Mouse (Mus musculus) spleen, adult 2 months (tissue): ENCODE data around the gene Sergef. TPM values are rescaled to one million over a fixed set of nuclear protein-coding genes. Genes with fewer than 3 reads are reported as not detected.

Experiments used
- DNase-seq, 2 experiments: peaks; one replicate each; pipeline versions ENCODE4 v3.0.0 to v3.0.0-alpha.2; 2012 to 2021; ENCODE audit warnings: low spot score in 2 of 2, low read depth in 1 of 2
- H3K27ac ChIP-seq: fragments of 200-500 bp; 2 replicates; pipeline ENCODE4 v1.5.1; 2012; ENCODE audit warnings: low read length, inconsistent platforms; ENCODE audit not compliant: insufficient read depth
- H3K27me3 ChIP-seq: fragments of 200-500 bp; 2 replicates; pipeline ENCODE4 v1.6.1; 2012; ENCODE audit warnings: mild to moderate bottlenecking, moderate library complexity, low read length, inconsistent platforms; ENCODE audit not compliant: control insufficient read depth, insufficient read depth
- H3K36me3 ChIP-seq: fragments of 200-500 bp; 2 replicates; pipeline ENCODE4 v1.6.1; 2012; ENCODE audit warnings: mild to moderate bottlenecking, low read length, inconsistent platforms; ENCODE audit not compliant: control insufficient read depth, insufficient read depth
- H3K4me1 ChIP-seq: fragments of 200-500 bp; 2 replicates; pipeline ENCODE4 v1.6.1; 2011; ENCODE audit warnings: inconsistent platforms; ENCODE audit not compliant: control insufficient read depth, insufficient read depth, insufficient read length
- H3K4me3 ChIP-seq: fragments of 200-500 bp; 2 replicates; pipeline ENCODE4 v1.5.1; 2011; ENCODE audit warnings: mild to moderate bottlenecking, inconsistent platforms; ENCODE audit not compliant: insufficient read depth, insufficient read length; ENCODE audit errors: extremely low read depth
- CTCF ChIP-seq: fragments of 200-500 bp; IDR thresholded peaks from 2 replicates; pipeline ENCODE4 v1.5.1; 2011; ENCODE audit warnings: mild to moderate bottlenecking, inconsistent platforms; ENCODE audit not compliant: insufficient read depth, insufficient read length, insufficient replicate concordance; ENCODE audit errors: extremely low read depth
- POLR2A ChIP-seq: fragments of 200-500 bp; IDR thresholded peaks from 2 replicates; pipeline ENCODE4 v1.6.1; 2011; ENCODE audit warnings: low read depth, low read length, inconsistent platforms
- WGBS: fragments of 180-500 bp; shearing (Covaris S2); methylation state at CpG from one replicate; pipeline ENCODE4 v1.1.7; 2018; 5-methylcytosine and 5-hydroxymethylcytosine counted together
- polyA plus RNA-seq: library from polyadenylated mRNA; depleted of rRNA; stranded (reverse); fragments of >200 nt; gene quantifications from 2 replicates; pipeline ENCODE4 v1.2.3, GENCODE M21; 2012

The Sergef gene
- polyA plus RNA-seq, 1 experiment = 7.4 TPM

GRCm38 (mm10) chr7:46471054-46471737 is 168.4 kb downstream of the Sergef start:
- H3K4me1 ChIP-seq = no peaks in the 10 kb centered on the region
- no peaks in the 10 kb centered on the region for H3K27me3 ChIP-seq
- WGBS = 82% methylated on average over 7 of the region's 7 CpGs
- no peak overlapping the region for H3K4me3 ChIP-seq
- TF ChIP-seq POLR2A (no peak), CTCF (no peak)
- no peak for DNase-seq
- H3K36me3 ChIP-seq = no peaks in the 10 kb centered on the region
- H3K27ac ChIP-seq = no peak overlapping the region

- H3K4me3 ChIP-seq = no peak overlapping the region
- H3K27me3 ChIP-seq = no peaks in the 10 kb centered on the region
- H3K4me1 ChIP-seq = no peaks in the 10 kb centered on the region
- WGBS = 90% methylated on average over 3 of the region's 3 CpGs
- H3K27ac ChIP-seq = no peak overlapping the region
- no peaks in the 10 kb centered on the region for H3K36me3 ChIP-seq
- DNase-seq = no peak
- TF ChIP-seq CTCF = no peak
- TF ChIP-seq POLR2A = no peak
Measured at GRCm38 (mm10) chr7:46469542-46469941, 170.1 kb downstream of the Sergef start.

DNA sequence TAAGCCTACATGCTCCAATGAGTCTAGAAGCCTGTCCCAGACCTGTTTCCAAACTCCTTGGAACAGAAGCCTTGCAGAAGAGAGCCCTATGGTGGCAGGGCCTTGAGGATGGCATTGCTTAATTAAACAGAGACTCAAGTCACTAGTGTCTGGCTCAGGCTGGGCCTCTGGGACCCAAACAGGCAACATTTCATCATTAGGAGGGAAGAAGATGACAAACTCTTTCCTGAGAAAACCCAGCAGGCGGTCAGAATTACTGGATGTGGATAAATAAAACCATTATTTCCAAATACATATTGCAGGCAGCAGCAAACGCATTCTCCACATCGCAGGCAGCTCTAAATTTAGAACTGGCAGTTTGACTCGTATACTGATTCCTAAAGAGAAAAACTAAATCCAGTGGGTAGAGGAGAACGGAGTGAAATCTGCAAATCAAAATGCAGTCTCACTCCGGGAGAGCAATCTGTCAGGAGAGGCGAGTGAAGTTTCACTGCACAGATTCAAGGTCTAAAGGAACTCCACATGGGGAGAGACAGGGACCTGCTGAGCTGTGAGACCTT is 173.1 kb downstream of the Sergef start:
- Histone ChIP-seq H3K27me3 (no peaks in the 10 kb centered on the region), H3K36me3 (no peaks in the 10 kb centered on the region), H3K27ac (no peak overlapping the region), H3K4me1 (peaks cover 2% of the 10 kb centered on the region; the same call in 1 of the 2 replicates), H3K4me3 (no peak overlapping the region)
- TF ChIP-seq CTCF (no peak), POLR2A (no peak)
- no peak for DNase-seq
- 88% methylated on average over 7 of the region's 7 CpGs for WGBS

DNA sequence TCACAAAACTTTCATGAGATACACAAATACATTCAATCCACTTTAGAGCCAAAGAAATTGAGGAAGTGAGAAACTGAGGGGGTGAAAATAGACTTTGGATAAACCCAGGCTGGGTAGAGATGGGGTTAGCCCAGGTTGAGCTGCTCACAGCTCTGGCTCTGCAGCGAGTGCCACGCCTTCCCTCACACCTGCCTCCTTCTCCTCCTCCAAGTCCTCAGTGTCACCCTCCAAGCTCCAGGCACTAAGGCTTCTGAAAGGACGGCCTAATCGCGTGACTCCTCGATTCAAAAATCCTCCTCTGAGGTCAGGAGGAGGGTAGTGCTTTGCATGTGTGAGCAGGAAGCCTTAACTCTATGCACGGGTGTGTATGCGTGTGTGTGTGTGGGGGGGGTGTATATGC is 176.5 kb downstream of the Sergef start:
- WGBS = 64% methylated on average over 8 of the region's 8 CpGs
- Histone ChIP-seq H3K27me3 (no peaks in the 10 kb centered on the region), H3K4me3 (no peak overlapping the region), H3K4me1 (peaks cover 2% of the 10 kb centered on the region; the same call in 1 of the 2 replicates), H3K27ac (no peak overlapping the region), H3K36me3 (no peaks in the 10 kb centered on the region)
- no peak for DNase-seq
- no peak for TF ChIP-seq CTCF
- no peak for TF ChIP-seq POLR2A

- Histone ChIP-seq H3K27me3 (no peaks in the 10 kb centered on the region), H3K36me3 (no peaks in the 10 kb centered on the region), H3K27ac (no peak overlapping the region), H3K4me3 (no peak overlapping the region), H3K4me1 (peaks cover 2% of the 10 kb centered on the region; the same call in 1 of the 2 replicates)
- WGBS = 87% methylated on average over 8 of the region's 8 CpGs
- no peak for TF ChIP-seq CTCF
- no peak for TF ChIP-seq POLR2A
- no peak for DNase-seq
Measured at GRCm38 (mm10) chr7:46462287-46462686, 177.3 kb downstream of the Sergef start.

DNA sequence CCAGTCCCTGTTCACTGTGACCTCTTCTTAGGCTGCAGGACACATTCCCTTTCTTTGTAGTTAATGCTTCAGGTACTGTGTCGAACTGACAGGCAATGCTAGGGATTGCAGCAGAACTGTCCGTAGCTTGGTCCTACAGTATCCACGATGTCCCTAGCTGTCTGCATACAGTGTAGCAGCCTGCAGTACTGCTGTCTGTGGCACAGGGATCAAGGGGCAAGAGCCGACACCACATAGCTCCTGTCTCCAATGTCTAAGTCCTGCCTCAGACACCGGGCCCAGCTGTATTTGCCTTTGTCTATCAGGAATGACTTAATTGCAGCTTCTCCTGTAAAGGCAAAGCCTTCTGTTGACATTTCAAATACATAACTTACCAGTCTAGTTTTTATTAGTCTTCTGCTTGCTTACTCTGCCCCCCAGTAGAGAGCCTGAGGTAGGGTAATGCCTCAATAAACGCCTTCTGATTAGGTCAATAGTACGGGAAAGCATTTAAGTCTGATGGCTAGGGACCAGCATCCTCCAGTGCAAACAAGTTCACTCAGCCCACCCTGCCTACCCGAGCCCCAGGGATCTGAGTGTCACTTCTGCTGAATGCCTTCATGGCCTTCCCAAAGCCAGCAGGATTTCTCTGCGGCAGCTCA is 179.9 kb downstream of the Sergef start:
- DNase-seq = no peak
- H3K36me3 ChIP-seq = no peaks in the 10 kb centered on the region
- H3K4me3 ChIP-seq = no peak overlapping the region
- TF ChIP-seq CTCF (no peak), POLR2A (no peak)
- H3K27me3 ChIP-seq = no peaks in the 10 kb centered on the region
- H3K27ac ChIP-seq = no peak overlapping the region
- 92% methylated on average over 9 of the region's 9 CpGs for WGBS
- peaks cover 2% of the 10 kb centered on the region; the same call in 1 of the 2 replicates for H3K4me1 ChIP-seq
